Mouse (Mus musculus): Measurements from ENCODE around the gene Msl1. TPM values are rescaled to one million over a fixed set of nuclear protein-coding genes. Genes with fewer than 3 reads are reported as not detected.
A peak's percentile ranks its signal among the peaks of the same experiment; 100 is the strongest.

Gene Msl1
- polyA plus RNA-seq, 1 experiment: 40.5 TPM

GRCm38 (mm10) chr11:98753264-98753663 lies 42.1 kb upstream of the Msl1 start:
- TF ChIP-seq CEBPB (IDR thresholded peaks at IDR 0.05; ENCODE audit: low read depth) (no peak), USF1 (IDR thresholded peaks at IDR 0.05; ENCODE audit: low read depth) (no peak), FOSL1 (IDR thresholded peaks at IDR 0.05; ENCODE audit: insufficient read depth, low read length, poor library complexity, severe bottlenecking) (no peak), MYOG (IDR thresholded peaks at IDR 0.05; ENCODE audit: control insufficient read depth, extremely low read depth, insufficient read length) (no peak), CTCF (IDR thresholded peaks at IDR 0.05; ENCODE audit: control insufficient read depth, insufficient read depth, insufficient read length) (no peak), MYOD1 (IDR thresholded peaks at IDR 0.05; ENCODE audit: control insufficient read depth, insufficient read length, low read depth) (no peak), MAX (IDR thresholded peaks at IDR 0.05) (no peak)

GRCm38 (mm10) chr11:98754151-98754620 lies 41.1 kb upstream of the Msl1 start:
- H3K27me3 ChIP-seq (ENCODE audit: control insufficient read depth, insufficient read depth, insufficient read length): no peaks in the 10 kb centered on the region
- H3K4me3 ChIP-seq (ENCODE audit: insufficient read depth, poor library complexity, severe bottlenecking): no peak overlapping the region
- peaks cover 10% of the 10 kb centered on the region for H3K79me2 ChIP-seq (ENCODE audit: control insufficient read depth, insufficient read depth)
- H3K79me3 ChIP-seq (ENCODE audit: low read depth): no peaks in the 10 kb centered on the region
- no peaks in the 10 kb centered on the region for H3K36me3 ChIP-seq (ENCODE audit: control insufficient read depth, insufficient read depth)
- no peak for TF ChIP-seq MAX (IDR thresholded peaks at IDR 0.05)
- no peak for TF ChIP-seq CEBPB (IDR thresholded peaks at IDR 0.05; ENCODE audit: low read depth)
- TF ChIP-seq MYOG (IDR thresholded peaks at IDR 0.05; ENCODE audit: control insufficient read depth, extremely low read depth, insufficient read length): no peak
- no peak for TF ChIP-seq FOSL1 (IDR thresholded peaks at IDR 0.05; ENCODE audit: insufficient read depth, low read length, poor library complexity, severe bottlenecking)
- TF ChIP-seq USF1 (IDR thresholded peaks at IDR 0.05; ENCODE audit: low read depth): no peak
- TF ChIP-seq CTCF (IDR thresholded peaks at IDR 0.05; ENCODE audit: control insufficient read depth, insufficient read depth, insufficient read length): no peak
- TF ChIP-seq MYOD1 (IDR thresholded peaks at IDR 0.05; ENCODE audit: control insufficient read depth, insufficient read length, low read depth): no peak
- H3ac ChIP-seq (ENCODE audit: control insufficient read depth, insufficient read length, low read depth): no peak overlapping the region

More at GRCm38 (mm10) chr11:98753264-98753663, 42.1 kb upstream of the Msl1 start:
- peaks cover 3% of the 10 kb centered on the region for H3K79me3 ChIP-seq (ENCODE audit: low read depth)
- peaks cover 18% of the 10 kb centered on the region for H3K79me2 ChIP-seq (ENCODE audit: control insufficient read depth, insufficient read depth)
- no peak overlapping the region for H3ac ChIP-seq (ENCODE audit: control insufficient read depth, insufficient read length, low read depth)
- no peak overlapping the region for H3K4me3 ChIP-seq (ENCODE audit: insufficient read depth, poor library complexity, severe bottlenecking)
- no peaks in the 10 kb centered on the region for H3K27me3 ChIP-seq (ENCODE audit: control insufficient read depth, insufficient read depth, insufficient read length)
- H3K36me3 ChIP-seq (ENCODE audit: control insufficient read depth, insufficient read depth): no peaks in the 10 kb centered on the region

- Histone ChIP-seq H3K79me2 (ENCODE audit: control insufficient read depth, insufficient read depth) (peaks cover 9% of the 10 kb centered on the region), H3K79me3 (ENCODE audit: low read depth) (no peaks in the 10 kb centered on the region), H3K27me3 (ENCODE audit: control insufficient read depth, insufficient read depth, insufficient read length) (no peaks in the 10 kb centered on the region), H3ac (ENCODE audit: control insufficient read depth, insufficient read length, low read depth) (no peak overlapping the region), H3K36me3 (ENCODE audit: control insufficient read depth, insufficient read depth) (no peaks in the 10 kb centered on the region), H3K4me3 (ENCODE audit: insufficient read depth, poor library complexity, severe bottlenecking) (no peak overlapping the region)
- TF ChIP-seq MYOG (IDR thresholded peaks at IDR 0.05; ENCODE audit: control insufficient read depth, extremely low read depth, insufficient read length): no peak
- peak; percentile 87 for TF ChIP-seq CTCF (IDR thresholded peaks at IDR 0.05; ENCODE audit: control insufficient read depth, insufficient read depth, insufficient read length)
- TF ChIP-seq MAX (IDR thresholded peaks at IDR 0.05): peak; percentile 57
- peak; percentile 78 for TF ChIP-seq USF1 (IDR thresholded peaks at IDR 0.05; ENCODE audit: low read depth)
These were observed 40.6 kb upstream of the Msl1 start for GRCm38 (mm10) chr11:98754621-98755181.

GRCm38 (mm10) chr11:98755726-98756380 lies 39.5 kb upstream of the Msl1 start:
- H3ac ChIP-seq (ENCODE audit: control insufficient read depth, insufficient read length, low read depth): no peak overlapping the region
- no peaks in the 10 kb centered on the region for H3K27me3 ChIP-seq (ENCODE audit: control insufficient read depth, insufficient read depth, insufficient read length)
- H3K79me3 ChIP-seq (ENCODE audit: low read depth): no peaks in the 10 kb centered on the region
- no peaks in the 10 kb centered on the region for H3K36me3 ChIP-seq (ENCODE audit: control insufficient read depth, insufficient read depth)
- no peak for TF ChIP-seq MYOG (IDR thresholded peaks at IDR 0.05; ENCODE audit: control insufficient read depth, extremely low read depth, insufficient read length)
- no peak for TF ChIP-seq CTCF (IDR thresholded peaks at IDR 0.05; ENCODE audit: control insufficient read depth, insufficient read depth, insufficient read length)
- no peak for TF ChIP-seq CEBPB (IDR thresholded peaks at IDR 0.05; ENCODE audit: low read depth)
- no peak for TF ChIP-seq MAX (IDR thresholded peaks at IDR 0.05)
- TF ChIP-seq MYOD1 (IDR thresholded peaks at IDR 0.05; ENCODE audit: control insufficient read depth, insufficient read length, low read depth): no peak
- TF ChIP-seq FOSL1 (IDR thresholded peaks at IDR 0.05; ENCODE audit: insufficient read depth, low read length, poor library complexity, severe bottlenecking): no peak
- no peak for TF ChIP-seq USF1 (IDR thresholded peaks at IDR 0.05; ENCODE audit: low read depth)
- H3K79me2 ChIP-seq (ENCODE audit: control insufficient read depth, insufficient read depth): peaks cover 9% of the 10 kb centered on the region
- H3K4me3 ChIP-seq (ENCODE audit: insufficient read depth, poor library complexity, severe bottlenecking): no peak overlapping the region

GRCm38 (mm10) chr11:98756711-98757110 lies 38.6 kb upstream of the Msl1 start:
- no peaks in the 10 kb centered on the region for H3K79me3 ChIP-seq (ENCODE audit: low read depth)
- TF ChIP-seq CTCF (IDR thresholded peaks at IDR 0.05; ENCODE audit: control insufficient read depth, insufficient read depth, insufficient read length) (no peak), FOSL1 (IDR thresholded peaks at IDR 0.05; ENCODE audit: insufficient read depth, low read length, poor library complexity, severe bottlenecking) (no peak), MYOD1 (IDR thresholded peaks at IDR 0.05; ENCODE audit: control insufficient read depth, insufficient read length, low read depth) (no peak), USF1 (IDR thresholded peaks at IDR 0.05; ENCODE audit: low read depth) (no peak), CEBPB (IDR thresholded peaks at IDR 0.05; ENCODE audit: low read depth) (no peak), MAX (IDR thresholded peaks at IDR 0.05) (no peak), MYOG (IDR thresholded peaks at IDR 0.05; ENCODE audit: control insufficient read depth, extremely low read depth, insufficient read length) (no peak)
- H3K4me3 ChIP-seq (ENCODE audit: insufficient read depth, poor library complexity, severe bottlenecking): no peak overlapping the region
- H3K79me2 ChIP-seq (ENCODE audit: control insufficient read depth, insufficient read depth): peaks cover 7% of the 10 kb centered on the region
- no peaks in the 10 kb centered on the region for H3K36me3 ChIP-seq (ENCODE audit: control insufficient read depth, insufficient read depth)
- no peak overlapping the region for H3ac ChIP-seq (ENCODE audit: control insufficient read depth, insufficient read length, low read depth)
- H3K27me3 ChIP-seq (ENCODE audit: control insufficient read depth, insufficient read depth, insufficient read length): no peaks in the 10 kb centered on the region
